Mouse (Mus musculus): ENCODE measurements around the gene B3gnt7.
"Not testable (repeated sequence)": the region's sequence is repeated elsewhere in the genome, so short reads cannot be mapped to it uniquely, and the experiment has no call there.

The B3gnt7 gene

GRCm38 (mm10) chr1:86303063-86303872 lies 636 bp downstream of the B3gnt7 start:
- DNase-seq = peak; percentile 75 to 77

DNA sequence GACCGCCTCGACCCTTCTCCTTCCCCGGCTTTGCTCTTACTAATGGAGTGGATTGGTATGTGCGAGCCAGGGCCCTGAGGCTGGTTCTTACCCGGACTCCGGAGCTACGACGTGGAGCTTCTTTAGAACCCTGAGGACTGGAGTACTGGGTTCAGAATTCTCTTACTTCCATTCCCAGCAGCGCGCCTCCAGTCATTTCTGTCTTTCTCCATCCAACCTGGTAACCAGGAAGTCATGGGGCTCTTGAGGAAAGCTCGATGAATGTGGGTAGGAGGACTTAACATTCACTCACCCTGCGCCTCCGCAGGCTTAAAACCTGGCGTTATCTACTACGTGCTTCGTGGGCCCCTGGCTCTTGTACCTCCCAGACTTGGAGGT lies 1.2 kb downstream of the B3gnt7 start:
- no peak for DNase-seq

DNA sequence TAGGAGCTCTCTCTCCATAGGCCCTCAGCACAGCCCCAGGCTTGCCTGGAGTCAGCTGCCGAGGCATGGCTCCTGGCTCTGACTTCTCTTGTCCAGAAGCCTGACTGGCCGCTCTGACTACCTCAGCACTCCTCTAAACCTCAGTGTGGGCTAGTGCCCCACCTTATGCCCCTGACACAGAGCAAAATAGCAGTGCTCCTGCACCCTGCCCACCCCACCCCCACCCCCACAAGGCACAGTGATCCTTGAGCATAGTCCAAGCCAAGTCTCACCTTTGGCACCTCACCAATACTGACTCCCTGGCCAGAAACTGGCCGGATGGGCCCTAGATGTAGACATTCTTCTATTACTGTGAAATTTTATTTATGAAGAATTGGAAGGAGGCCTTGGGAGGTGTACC lies 4.1 kb downstream of the B3gnt7 start:
- DNase-seq = no peak

GRCm38 (mm10) chr1:86307177-86307762 lies 4.6 kb downstream of the B3gnt7 start:
- DNase-seq = peak in 1 of 2 experiments; percentile 21

GRCm38 (mm10) chr1:86307871-86308641 lies 5.4 kb downstream of the B3gnt7 start:
- no peak for DNase-seq

GRCm38 (mm10) chr1:86309270-86309833 lies 6.7 kb downstream of the B3gnt7 start:
- DNase-seq = no peak

DNA sequence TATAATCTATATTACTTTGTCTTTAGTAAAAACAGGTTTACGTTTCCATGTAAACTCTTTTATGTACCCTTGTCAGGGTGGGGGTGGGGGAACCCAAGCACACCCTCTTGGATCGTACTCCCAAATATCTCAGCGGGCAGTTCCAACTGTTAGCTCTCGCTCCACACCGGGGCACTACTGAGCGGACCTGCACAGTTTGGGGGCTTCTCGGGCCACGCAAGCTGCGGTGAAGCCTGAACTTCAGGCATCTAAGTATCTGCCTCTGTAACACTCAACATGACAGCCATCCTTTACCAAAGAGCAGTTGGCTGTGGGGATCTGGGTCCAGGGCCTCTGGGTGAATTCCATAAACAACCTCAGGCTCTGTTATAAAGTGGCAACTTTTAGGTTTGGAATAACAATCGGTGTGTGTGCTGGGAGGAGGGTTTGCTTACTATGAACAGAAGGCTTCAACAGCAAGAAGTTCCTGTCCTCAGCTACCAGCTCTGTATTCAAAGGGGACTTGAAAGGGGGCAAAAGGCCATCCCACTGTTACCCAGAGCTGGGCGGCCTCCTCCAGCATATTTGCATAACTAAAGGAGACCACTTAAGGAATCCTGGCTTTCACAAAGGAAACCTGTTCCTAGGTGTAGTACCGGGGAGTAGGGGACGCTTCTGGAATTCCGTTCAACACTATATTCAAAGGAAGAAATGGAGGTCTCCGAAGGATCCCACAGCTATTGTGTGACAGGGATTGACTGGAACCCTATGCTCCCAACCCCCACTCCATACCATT lies 8.1 kb downstream of the B3gnt7 start:
- DNase-seq = no peak

DNA sequence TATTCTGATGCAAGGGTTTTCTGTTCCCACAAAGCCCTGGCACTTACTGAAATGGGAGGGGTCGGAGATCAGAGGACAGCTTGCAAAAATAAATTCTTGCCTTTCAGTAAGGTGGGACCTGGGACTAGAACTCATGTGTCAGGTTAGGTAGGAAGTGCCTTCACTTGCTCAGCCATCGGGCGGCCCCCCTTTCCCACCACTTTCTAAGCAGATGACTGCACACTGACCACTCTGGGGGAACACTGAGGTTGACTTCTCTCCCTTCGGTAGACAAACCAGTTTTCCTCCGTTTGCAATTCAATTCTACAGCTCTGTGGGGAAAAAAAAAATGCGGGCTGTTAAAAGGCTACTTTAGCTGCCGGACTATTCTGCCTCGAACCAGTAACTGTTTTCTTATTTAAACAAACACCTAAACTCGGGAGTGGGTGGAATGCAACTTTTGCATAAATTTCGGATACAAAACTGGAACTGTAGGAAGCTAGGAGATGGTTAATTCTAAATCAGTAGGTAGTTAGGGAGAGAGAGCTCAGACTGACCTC lies 8.9 kb downstream of the B3gnt7 start:
- no peak for DNase-seq

GRCm38 (mm10) chr1:86312269-86312668 lies 9.6 kb downstream of the B3gnt7 start:
- DNase-seq = no peak

DNA sequence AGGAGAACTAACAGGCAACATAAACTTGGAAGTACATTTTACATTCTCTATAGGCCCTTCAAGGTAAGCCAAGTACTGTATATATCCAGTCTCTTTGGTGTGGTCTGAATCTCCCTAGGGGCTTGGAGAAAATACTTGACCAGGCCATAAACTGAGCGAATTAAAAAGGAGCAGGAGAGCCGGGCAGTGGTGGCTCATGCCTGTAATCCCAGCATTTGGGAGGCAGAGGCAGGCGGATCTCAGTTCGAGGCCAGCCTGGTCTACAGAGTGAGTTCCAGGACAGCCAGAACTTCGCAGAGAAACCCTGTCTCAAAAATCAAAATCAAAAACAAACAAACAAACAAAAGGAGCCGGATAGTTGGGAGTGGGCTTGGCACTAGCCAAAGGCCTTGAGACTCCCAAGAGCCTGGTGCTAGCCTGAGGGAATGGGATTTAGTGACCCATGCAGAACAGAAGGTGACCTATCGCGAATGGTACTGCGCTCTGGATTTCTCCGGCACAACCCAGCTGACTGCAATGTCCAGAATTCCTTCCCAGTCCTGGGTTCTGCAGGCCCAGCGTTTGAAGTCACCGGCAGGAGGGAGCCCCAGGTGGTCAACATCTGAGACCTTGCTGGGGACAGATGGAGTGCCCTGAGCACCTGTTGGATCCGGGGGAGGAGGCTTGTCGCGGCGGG lies 10.6 kb downstream of the B3gnt7 start:
- no peak for DNase-seq

GRCm38 (mm10) chr1:86313772-86314125 lies 11.1 kb downstream of the B3gnt7 start:
- peak; percentile 52 to 55 for DNase-seq

DNA sequence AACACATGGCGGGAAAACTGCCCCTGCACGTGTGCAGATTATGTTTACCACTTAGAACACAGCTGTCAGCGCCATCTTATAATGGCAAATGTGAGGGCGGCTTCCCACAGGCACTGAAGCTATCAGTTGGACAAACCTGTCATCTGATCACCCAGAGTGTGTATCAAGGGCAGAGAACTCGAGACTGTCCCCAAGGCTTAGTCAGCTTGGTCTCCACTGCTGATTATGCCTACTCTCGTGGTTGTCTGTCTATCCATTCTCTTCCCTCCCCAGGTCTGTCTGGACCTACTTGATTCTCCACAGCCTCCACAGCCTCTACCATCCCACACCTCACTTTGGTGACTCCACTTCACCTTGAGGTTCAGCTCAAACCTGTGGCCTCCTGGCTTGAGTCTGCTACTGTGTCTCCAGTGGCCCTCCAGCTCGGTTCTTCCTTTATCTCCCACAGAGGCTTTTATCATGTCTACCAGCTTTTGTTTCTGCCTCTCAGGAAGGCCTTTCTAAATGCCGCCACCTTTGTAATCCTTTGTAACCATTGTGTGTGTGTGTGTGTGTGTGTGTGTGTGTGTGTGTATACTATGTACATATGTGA lies 18.3 kb downstream of the B3gnt7 start:
- no peak for DNase-seq

GRCm38 (mm10) chr1:86336330-86336729 lies 33.7 kb downstream of the B3gnt7 start:
- DNase-seq = peak; percentile 40 to 53

DNA sequence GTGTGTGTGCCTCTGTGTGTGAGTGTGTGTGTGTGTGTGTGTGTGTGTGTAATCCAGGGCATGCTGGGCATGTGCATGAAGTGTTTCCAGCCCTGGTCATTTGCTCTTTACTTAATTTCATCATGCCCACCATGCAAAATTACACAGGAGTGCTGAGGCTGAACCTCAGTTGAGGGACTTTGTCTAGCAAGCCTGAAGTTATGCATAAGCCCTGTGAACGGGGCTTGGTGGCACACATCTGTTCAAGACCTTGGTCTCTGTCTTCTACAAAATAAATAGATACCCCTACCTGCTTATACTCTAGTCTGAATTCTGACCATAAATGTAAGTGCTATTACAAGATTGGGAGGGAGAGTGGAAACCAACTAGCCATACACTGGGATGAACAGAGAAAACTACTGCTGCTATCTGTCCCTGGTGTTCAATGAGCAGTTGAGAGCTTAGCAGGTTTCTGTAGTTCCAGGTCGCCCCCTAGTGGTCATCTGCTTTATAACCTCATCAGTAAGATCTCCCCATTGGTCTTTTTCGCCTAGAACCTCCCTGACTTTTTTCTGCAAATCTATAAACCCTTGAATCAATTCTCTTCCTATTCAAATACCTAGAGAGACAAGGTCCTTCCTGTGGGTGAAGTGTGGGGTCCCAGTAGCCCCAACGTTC lies 36.7 kb downstream of the B3gnt7 start:
- DNase-seq = peak; percentile 92 to 96

GRCm38 (mm10) chr1:86341096-86341495 lies 38.5 kb downstream of the B3gnt7 start:
- not testable (repeated sequence) for DNase-seq

DNA sequence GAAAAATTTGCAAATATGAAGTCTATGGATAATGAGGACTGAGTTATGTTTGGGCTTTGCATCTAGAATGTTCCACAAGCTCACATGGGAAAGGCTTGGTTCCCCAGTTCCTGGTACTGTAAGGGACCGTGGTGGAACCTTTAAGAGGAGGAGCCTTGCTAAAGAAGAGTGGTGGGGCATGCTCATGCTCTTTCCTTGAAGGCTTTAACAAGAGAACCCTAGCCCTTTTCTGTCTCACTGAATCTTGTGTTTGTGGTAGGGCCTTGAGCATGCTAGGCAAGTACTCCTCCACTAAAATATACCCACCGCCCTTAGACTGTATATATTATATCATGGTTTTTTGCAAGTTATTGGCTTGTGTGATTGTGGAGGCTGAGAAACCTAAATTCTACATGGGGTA lies 39.7 kb downstream of the B3gnt7 start:
- DNase-seq = no peak

GRCm38 (mm10) chr1:86343087-86343645 lies 40.5 kb downstream of the B3gnt7 start:
- no peak for DNase-seq

DNA sequence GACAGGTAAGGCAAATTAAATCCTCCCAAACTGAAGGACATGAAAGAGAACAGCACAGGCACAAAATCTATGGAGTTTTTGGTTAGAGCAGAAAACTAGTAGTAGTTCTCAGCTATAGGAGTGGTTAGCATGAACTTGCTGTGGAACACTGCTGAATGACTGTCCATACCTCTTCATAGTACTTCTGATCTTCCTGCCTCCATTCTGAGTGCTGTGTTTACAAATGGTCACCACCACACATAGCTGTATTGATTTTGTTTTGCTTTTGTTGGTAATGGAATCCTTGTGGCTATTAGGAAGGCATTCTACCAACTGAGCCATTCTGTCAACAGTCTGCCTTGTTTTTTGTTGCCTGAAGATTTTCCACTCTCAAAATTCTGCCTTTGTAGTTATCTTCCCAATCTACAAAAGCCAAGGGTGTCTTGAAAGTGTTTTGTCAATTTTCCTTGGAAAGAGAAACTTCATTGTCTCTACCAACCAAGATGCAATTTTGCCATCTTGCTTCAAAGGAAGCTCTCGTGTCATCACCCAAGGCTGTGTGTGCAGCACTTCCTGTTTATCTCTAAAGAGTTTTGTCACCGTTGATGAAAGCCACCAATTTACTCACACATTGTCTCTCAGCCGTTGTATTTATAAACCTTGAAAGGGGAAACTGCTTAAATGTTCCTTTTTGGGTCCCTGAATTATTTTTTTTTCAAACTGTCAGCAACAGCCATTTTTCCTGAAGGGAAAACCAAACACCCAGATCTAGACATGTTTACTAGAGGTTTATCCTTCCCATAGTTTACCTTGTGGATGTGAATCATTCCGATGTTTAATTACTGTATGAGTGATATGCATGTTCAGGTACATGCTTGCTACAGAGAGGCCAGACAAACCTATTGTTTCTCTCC lies 41.6 kb downstream of the B3gnt7 start:
- DNase-seq = no peak

DNA sequence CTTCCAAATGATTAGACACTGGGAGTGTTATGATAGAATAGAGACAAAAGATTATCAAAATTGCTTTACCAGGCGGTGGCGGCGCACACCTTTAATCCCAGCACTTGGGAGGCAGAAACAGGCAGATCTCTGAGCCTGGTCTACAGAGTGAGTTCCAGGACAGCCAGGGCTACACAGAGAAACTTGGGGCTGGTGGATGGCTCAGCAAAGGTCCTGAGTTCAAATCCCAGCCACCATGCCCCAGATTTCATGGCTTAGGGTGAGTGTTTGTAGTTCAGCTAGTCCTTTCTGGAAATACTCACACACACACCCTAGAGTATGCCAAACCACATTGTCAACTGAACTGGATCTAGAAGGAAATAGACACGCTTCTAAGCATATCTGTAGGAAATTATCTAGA lies 42.4 kb downstream of the B3gnt7 start:
- no peak for DNase-seq
